Mouse (Mus musculus) G1E (cell line): ENCODE measurements around the gene BC051019.

Experiments
- CTCF ChIP-seq: IDR thresholded peaks from 2 replicates; pipeline ENCODE4 v1.5.1; 2012; ENCODE audit warnings: low read depth, low read length, inconsistent platforms, mixed read lengths
- TAL1 ChIP-seq: conservative IDR thresholded peaks from 2 replicates; pipeline ENCODE4 v1.6.1; 2012; ENCODE audit warnings: low read depth, low read length, inconsistent platforms, mixed read lengths

DNA sequence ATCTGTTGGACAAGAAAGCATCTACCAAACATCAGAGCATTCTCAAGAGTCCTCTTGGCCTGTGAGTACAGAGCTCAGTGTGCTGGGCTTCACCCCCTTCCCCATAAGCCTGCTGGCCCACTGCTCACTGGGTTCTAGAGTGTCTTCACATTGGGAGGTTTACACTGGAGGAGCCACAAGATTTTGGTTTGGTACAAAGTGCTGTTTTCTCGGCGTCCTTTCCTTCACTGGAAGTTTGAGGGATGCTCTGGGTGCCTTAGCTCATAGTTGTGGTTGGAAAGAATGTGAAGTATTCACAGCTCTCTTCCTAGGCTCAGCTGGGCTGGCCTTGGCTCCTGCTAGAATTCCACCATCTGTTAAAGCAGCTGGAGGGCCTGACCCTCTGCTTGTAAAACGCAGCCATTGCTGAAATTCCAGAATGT lies 14.7 kb downstream of the BC051019 start:
- TF ChIP-seq CTCF = no peak
- TF ChIP-seq TAL1 = no peak
